Mouse (Mus musculus) G1E (cell line): ENCODE data around the gene Kcnma1. TPM values are rescaled to one million over a fixed set of nuclear protein-coding genes. Genes with fewer than 3 reads are reported as not detected.

Experiments used
- ATAC-seq: 2 replicates; pipeline ENCODE4 v1.8.0; 2016; ENCODE audit warnings: mild to moderate bottlenecking; ENCODE audit not compliant: insufficient number of reproducible peaks, poor library complexity, low FRiP score, severe bottlenecking; ENCODE audit errors: extremely low read depth
- DNase-seq: peaks from one replicate; pipeline ENCODE4 v3.0.0; 2012; ENCODE audit warnings: low spot score
- H3K27me3 ChIP-seq: 2 replicates; pipeline ENCODE4 v1.6.1; 2012; ENCODE audit warnings: mild to moderate bottlenecking, low read length, inconsistent platforms; ENCODE audit not compliant: insufficient read depth
- H3K36me3 ChIP-seq: replicated peaks from 2 replicates; pipeline ENCODE3; 2012; ENCODE audit warnings: mild to moderate bottlenecking, inconsistent platforms
- H3K4me1 ChIP-seq: 2 replicates; pipeline ENCODE4 v1.6.1; 2012; ENCODE audit warnings: low read depth, low read length, inconsistent platforms, mixed read lengths; ENCODE audit not compliant: insufficient read depth
- H3K4me3 ChIP-seq: 2 replicates; pipeline ENCODE4 v1.5.1; 2012; ENCODE audit warnings: low read depth, mild to moderate bottlenecking, inconsistent platforms, low read length, moderate library complexity, mixed read lengths
- H3K9me3 ChIP-seq: replicated peaks from 2 replicates; pipeline ENCODE4 v1.6.1; 2012; ENCODE audit warnings: inconsistent platforms
- CTCF ChIP-seq: IDR thresholded peaks from 2 replicates; pipeline ENCODE4 v1.5.1; 2012; ENCODE audit warnings: low read depth, low read length, inconsistent platforms, mixed read lengths
- GATA1 ChIP-seq: IDR thresholded peaks from 2 replicates; pipeline ENCODE4 v1.6.1; 2012; ENCODE audit warnings: borderline replicate concordance, low read length, inconsistent platforms, mixed read lengths
- GATA2 ChIP-seq: IDR thresholded peaks from 2 replicates; pipeline ENCODE4 v1.6.1; 2012; ENCODE audit warnings: low read depth, low read length, inconsistent platforms, borderline replicate concordance
- POLR2AphosphoS5 ChIP-seq: IDR thresholded peaks from 2 replicates; pipeline ENCODE4 v1.6.1; 2012; ENCODE audit warnings: low read depth, low read length, inconsistent platforms; ENCODE audit not compliant: insufficient replicate concordance
- TAL1 ChIP-seq: conservative IDR thresholded peaks from 2 replicates; pipeline ENCODE4 v1.6.1; 2012; ENCODE audit warnings: low read depth, low read length, inconsistent platforms, mixed read lengths
- polyA plus RNA-seq: library from polyadenylated mRNA; stranded (reverse); fragments of >175 nt; gene quantifications from 2 replicates; pipeline ENCODE4 v1.2.3, GENCODE M21; 2012
- total RNA-seq, 2 experiments: library from RNA; stranded (forward) in 1 of 2; stranded (reverse) in 1 of 2; fragments of 200-1000 nt in 1 of 2; fragments of >200 nt in 1 of 2; fragmentation: Nextera tagmentation in 1 of 2; gene quantifications; 2 replicates each; pipeline ENCODE4 v1.2.3; 2014 to 2017

The Kcnma1 gene
- total and polyA plus RNA-seq, 3 experiments: 0.27 TPM; not detected in 2

DNA sequence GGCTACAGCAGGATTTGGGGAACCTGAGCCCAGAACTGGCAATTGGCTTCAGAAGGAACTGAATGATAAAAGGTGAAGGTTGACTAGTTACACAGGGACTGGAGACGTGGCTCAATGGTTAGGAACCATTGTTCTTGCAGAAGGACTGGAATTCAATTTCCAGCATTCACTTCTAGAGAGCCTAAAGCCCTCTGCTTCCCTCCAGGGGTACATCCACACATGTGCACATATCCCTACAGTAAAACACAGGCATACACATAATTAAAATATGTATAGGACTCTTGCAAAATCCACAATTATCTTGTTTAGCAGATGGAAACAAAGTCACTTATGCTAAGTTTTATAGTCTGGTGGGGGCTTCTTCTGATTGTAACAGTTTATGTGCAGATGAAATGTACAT, 485.1 kb downstream of the Kcnma1 start:
- Histone ChIP-seq H3K36me3 (no peaks in the 10 kb centered on the region), H3K4me3 (no peak overlapping the region), H3K27me3 (no peaks in the 10 kb centered on the region), H3K9me3 (0 out of 2 replicates have a peak, but pooled peaks cover 2% of the 10 kb centered on the region), H3K4me1 (no peaks in the 10 kb centered on the region)
- DNase-seq (no peak), ATAC-seq (no peak)
- TF ChIP-seq POLR2AphosphoS5 (no peak), GATA2 (no peak), CTCF (no peak), GATA1 (no peak), TAL1 (no peak)

DNA sequence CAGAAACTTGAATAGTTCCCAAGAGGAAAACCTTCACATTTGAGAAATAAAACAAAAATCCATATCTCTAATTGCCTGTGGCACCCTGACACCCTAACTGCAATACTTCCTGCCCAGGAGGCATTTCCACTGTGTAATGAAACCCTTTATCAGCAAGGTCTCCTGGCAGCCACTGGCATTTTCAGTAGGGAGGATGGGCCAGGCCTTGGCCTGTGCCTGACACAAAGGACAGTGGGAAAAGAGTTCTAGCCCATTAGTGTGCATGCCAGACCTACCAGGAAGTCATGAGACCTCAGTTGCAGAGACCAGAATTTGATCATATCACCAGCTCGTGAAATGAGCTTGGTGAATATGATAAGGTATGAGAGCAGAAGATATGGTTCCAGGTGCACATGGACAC, 488.4 kb downstream of the Kcnma1 start:
- Histone ChIP-seq H3K36me3 (no peaks in the 10 kb centered on the region), H3K9me3 (peaks cover 5% of the 10 kb centered on the region), H3K4me1 (no peaks in the 10 kb centered on the region), H3K4me3 (no peak overlapping the region), H3K27me3 (no peaks in the 10 kb centered on the region)
- no peak for TF ChIP-seq CTCF
- TF ChIP-seq GATA2: no peak
- TF ChIP-seq POLR2AphosphoS5: no peak
- no peak for TF ChIP-seq TAL1
- TF ChIP-seq GATA1: no peak
- ATAC-seq (no peak), DNase-seq (no peak)

DNA sequence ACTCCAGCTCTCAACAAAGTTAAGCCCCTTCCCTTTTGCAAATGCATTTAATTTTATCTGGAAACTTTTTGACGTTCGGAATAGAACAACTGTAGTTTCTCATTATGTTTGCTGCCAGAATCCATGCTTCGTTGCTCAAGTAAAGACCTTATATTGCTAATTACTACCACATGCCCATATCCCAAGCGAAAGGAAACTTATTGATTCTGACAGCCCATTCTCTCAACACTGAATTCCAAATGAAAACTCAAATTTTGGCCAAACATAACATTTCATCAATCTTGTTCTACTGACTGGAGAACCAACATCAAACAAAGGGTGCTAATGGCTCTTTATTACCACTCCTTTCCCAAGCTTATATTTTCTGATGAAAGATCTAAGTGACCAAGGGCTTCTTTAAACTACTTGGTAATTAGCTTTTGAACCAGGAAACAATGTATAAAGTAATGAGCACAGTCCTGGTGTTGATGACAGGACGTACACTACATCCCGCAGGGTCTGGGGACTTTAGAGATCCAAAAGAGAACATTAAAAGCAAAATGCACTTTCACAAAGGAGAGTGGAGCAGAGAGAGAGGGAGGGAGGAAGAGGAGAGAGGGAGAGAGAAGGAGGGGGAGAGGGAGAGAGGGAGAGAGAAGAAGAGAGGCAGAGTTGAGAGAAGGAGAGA, 490.3 kb downstream of the Kcnma1 start:
- TF ChIP-seq GATA1: no peak
- no peaks in the 10 kb centered on the region for H3K36me3 ChIP-seq
- H3K4me1 ChIP-seq: no peaks in the 10 kb centered on the region
- H3K27me3 ChIP-seq: no peaks in the 10 kb centered on the region
- H3K9me3 ChIP-seq: peaks cover 15% of the 10 kb centered on the region
- DNase-seq (no peak), ATAC-seq (no peak)
- no peak overlapping the region for H3K4me3 ChIP-seq

DNA sequence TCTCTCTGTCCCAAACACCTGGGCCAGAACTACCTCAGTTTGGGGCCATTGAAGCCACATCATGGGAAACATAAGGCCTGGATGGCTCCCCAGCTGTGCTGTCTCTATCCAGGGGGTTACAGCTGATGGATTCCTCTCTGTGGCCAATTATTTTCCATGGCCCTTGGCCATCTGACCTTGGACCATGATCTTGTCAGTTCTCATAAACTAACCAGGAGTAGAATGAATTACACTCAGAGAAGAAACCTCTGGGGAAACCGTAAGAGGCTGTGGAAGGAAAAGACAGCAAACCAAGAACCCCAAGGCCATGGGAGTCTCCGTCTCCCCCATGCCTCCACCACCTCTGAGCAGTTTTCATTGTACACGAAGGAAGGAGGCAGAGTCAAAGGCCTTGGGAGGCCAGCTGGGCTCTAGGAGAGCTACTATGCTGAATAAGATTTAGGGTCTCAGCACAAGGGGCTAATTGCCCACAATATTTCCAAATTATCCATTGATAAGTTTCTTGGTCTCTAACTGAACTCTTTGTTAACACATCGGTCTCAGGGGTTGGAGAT, 491.6 kb downstream of the Kcnma1 start:
- Histone ChIP-seq H3K9me3 (peaks cover 15% of the 10 kb centered on the region), H3K4me3 (no peak overlapping the region), H3K36me3 (no peaks in the 10 kb centered on the region), H3K4me1 (no peaks in the 10 kb centered on the region), H3K27me3 (no peaks in the 10 kb centered on the region)
- no peak for TF ChIP-seq POLR2AphosphoS5
- no peak for TF ChIP-seq CTCF
- no peak for TF ChIP-seq GATA2
- TF ChIP-seq TAL1: no peak
- TF ChIP-seq GATA1: no peak
- DNase-seq: no peak
- ATAC-seq: no peak

DNA sequence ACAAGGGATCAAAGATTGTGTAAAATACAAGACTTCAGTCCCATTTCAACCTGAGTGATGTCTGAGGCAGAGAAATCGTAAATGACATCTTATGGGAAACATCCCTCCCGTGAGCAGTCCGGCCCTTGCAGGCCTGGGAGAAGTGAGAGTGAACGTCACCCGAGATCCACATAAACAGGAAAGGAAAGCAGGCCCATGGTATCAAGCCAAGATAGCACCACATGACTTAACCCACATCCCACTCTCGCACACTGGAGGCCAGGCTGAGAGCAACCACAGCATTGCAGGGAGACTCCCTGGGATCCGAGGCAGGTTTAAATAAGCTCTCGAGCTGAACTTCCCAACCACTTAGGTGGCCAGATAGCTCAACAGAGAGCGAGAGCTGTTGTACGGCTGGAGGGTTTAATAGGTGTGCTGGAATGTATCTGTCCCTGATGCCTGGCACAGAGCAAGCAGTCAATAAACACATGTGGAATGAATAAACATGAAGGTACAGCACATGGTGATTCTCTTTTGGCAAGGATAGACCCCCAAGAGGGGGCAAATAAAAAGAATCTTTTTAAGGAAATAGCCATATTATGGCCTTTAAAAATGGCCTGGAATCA, 493.1 kb downstream of the Kcnma1 start:
- no peak overlapping the region for H3K4me3 ChIP-seq
- H3K9me3 ChIP-seq: peaks cover 15% of the 10 kb centered on the region
- DNase-seq: no peak
- no peak for ATAC-seq
- H3K4me1 ChIP-seq: no peaks in the 10 kb centered on the region
- TF ChIP-seq POLR2AphosphoS5 (no peak), TAL1 (no peak), GATA2 (no peak), CTCF (no peak), GATA1 (no peak)
- no peaks in the 10 kb centered on the region for H3K36me3 ChIP-seq
- no peaks in the 10 kb centered on the region for H3K27me3 ChIP-seq

DNA sequence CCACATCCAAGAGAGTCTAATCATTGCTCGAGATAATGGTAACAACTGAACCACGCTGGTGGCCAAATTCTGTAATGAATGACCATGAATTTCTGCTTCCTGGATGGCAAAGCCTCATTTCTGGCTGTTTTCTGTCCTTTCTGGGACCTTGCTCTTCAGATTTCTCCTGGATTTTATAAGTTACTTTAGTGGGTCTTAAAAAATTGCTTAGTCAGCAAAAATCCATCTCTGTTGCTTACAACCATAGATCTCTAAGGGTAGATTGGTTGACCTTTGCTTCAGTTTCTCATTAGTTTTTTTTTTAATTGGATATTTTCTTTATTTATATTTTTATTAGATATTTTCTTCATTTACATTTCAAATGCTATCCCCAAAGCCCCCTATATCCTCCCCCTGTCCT, 496.9 kb downstream of the Kcnma1 start:
- Histone ChIP-seq H3K4me1 (no peaks in the 10 kb centered on the region), H3K4me3 (no peak overlapping the region), H3K9me3 (peaks cover 13% of the 10 kb centered on the region), H3K36me3 (no peaks in the 10 kb centered on the region), H3K27me3 (no peaks in the 10 kb centered on the region)
- ATAC-seq: no peak
- DNase-seq: no peak
- TF ChIP-seq GATA1 (no peak), TAL1 (no peak), CTCF (no peak), POLR2AphosphoS5 (no peak), GATA2 (no peak)
